Mouse (Mus musculus) heart, embryonic 14.5 days (tissue): ENCODE results near the gene Them5. TPM values are rescaled to one million over a fixed set of nuclear protein-coding genes. Genes with fewer than 3 reads are reported as not detected.

Source experiments
- ATAC-seq: fragments of 200-750 bp; cut with Nextera tagmentation; 2 replicates; pipeline ENCODE4 v1.8.0; 2017; ENCODE audit warnings: low read depth, moderate TSS enrichment; ENCODE audit not compliant: insufficient number of reproducible peaks, insufficient read depth, low FRiP score
- H3K27ac ChIP-seq, 2 experiments: fragments of 200-500 bp in 1 of 2; fragments of 300-500 bp in 1 of 2; sonication (generic) in 1 of 2; replicated peaks in 1 of 2; 2 replicates each; pipeline ENCODE4 v1.5.1; 2012 to 2014; ENCODE audit warnings: low read depth in 2 of 2, low read length in 2 of 2, control low read depth in 1 of 2, mild to moderate bottlenecking in 1 of 2, mixed read lengths in 1 of 2; ENCODE audit not compliant: control insufficient read depth in 1 of 2, insufficient read depth in 1 of 2
- H3K27me3 ChIP-seq: fragments of 300-500 bp; sonication (generic); 2 replicates; pipeline ENCODE4 v1.6.1; 2014; ENCODE audit warnings: mild to moderate bottlenecking, low read length, control low read depth; ENCODE audit not compliant: control insufficient read depth, insufficient read depth
- H3K36me3 ChIP-seq: fragments of 300-500 bp; sonication (generic); 2 replicates; pipeline ENCODE4 v1.6.1; 2014; ENCODE audit warnings: mild to moderate bottlenecking, control low read depth, low read length, mixed read lengths; ENCODE audit not compliant: control insufficient read depth, insufficient read depth
- H3K4me1 ChIP-seq, 2 experiments: fragments of 200-500 bp in 1 of 2; fragments of 300-500 bp in 1 of 2; sonication (generic) in 1 of 2; 2 replicates each; pipeline ENCODE4 v1.6.1; 2012 to 2014; ENCODE audit warnings: low read length in 2 of 2, control low read depth in 1 of 2, mixed read lengths in 1 of 2; ENCODE audit not compliant: control insufficient read depth in 2 of 2, insufficient read depth in 2 of 2
- H3K4me2 ChIP-seq: fragments of 300-500 bp; sonication (generic); 2 replicates; pipeline ENCODE4 v1.6.1; 2014; ENCODE audit warnings: mild to moderate bottlenecking, low read length
- H3K4me3 ChIP-seq, 2 experiments: fragments of 200-500 bp in 1 of 2; fragments of 300-500 bp in 1 of 2; sonication (generic) in 1 of 2; 2 replicates each; pipeline ENCODE4 v1.5.1; 2012 to 2014; ENCODE audit warnings: low read length in 2 of 2, mild to moderate bottlenecking in 2 of 2, control low read depth in 1 of 2, low read depth in 1 of 2, moderate library complexity in 1 of 2; ENCODE audit not compliant: control insufficient read depth in 1 of 2, insufficient read depth in 1 of 2
- H3K9ac ChIP-seq: fragments of 300-500 bp; sonication (generic); 2 replicates; pipeline ENCODE4 v1.6.1; 2014; ENCODE audit warnings: mild to moderate bottlenecking, low read length
- H3K9me3 ChIP-seq: fragments of 300-500 bp; sonication (generic); 2 replicates; pipeline ENCODE4 v1.6.1; 2016; ENCODE audit warnings: low read length, control low read depth; ENCODE audit not compliant: control insufficient read depth
- WGBS: fragments of 180-500 bp; shearing (Covaris S2); extraction: QIAGEN DNeasy Blood & Tissue Kit; methylation state at CpG from one replicate; pipeline ENCODE4 v1.1.7; 2014; 5-methylcytosine and 5-hydroxymethylcytosine counted together
- polyA plus RNA-seq: library from polyadenylated mRNA; unstranded; fragments of >200 nt; fragmentation: Nextera tagmentation; extraction: Ambion mirVana; gene quantifications from 2 replicates; pipeline ENCODE4 v1.2.1, GENCODE M21; 2014

The Them5 gene
- polyA plus RNA-seq: not detected in 2 replicates

DNA sequence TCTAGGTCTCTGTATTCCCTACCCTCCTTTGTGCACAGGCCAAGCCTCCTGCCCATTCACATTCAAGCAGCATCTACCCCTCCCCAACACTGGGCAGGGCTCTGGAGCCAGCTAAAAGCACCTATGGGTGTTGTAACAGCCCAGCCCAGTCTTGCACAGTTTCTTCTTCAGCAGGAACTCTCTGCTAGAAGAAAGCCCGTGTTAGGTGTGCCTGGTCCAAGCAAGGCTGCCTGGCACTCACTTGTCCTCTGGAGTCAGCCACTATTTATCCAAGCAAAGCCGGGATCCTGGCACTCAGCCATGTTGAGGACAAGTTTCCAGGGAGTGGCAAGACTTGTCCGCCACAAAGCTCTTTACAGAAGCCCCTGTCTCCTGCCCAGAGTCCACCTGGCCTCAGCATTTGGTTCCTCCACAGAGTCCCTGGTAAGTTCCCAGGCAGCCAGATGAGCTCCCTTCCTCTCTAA lies at the start of gene Them5:
TSS of gene Them5 (plus strand) at position 141 of the 464 bp plus-strand sequence.
- Histone ChIP-seq H3K27ac (no peak within 1 kb of the TSS), H3K36me3 (no peaks in the 10 kb centered on the region), H3K4me3 (no peak within 1 kb of the TSS), H3K9me3 (no peaks in the 10 kb centered on the region), H3K27me3 (no peaks in the 10 kb centered on the region), H3K4me2 (no peak within 1 kb of the TSS), H3K9ac (no peak within 1 kb of the TSS), H3K4me1 (peaks cover 0 to 6% of the 10 kb centered on the region in 2 experiments; a peak in 2 of 4 replicates)
- no peak for ATAC-seq
- 20% methylated on average over 3 of the region's 3 CpGs for WGBS

DNA sequence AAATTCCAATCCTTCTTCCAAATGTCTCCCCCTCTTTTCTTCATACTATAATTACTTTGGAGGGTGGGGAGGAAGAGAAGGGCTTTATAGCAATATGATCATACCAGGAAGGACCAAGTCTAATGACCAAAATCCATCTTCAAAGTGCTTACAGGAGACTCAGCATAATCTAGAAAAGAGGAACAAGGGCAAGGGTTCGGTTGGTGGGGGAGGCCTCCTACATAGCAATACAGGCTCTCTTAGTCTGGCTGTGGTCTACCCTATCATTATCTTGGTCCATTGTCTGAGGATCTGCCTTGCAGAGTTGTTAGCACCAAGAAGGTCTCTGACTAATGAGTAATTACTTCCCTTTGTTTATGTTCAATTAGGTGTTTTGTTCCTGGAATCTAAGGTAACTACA lies 36.4 kb upstream of the Them5 start:
- H3K27ac ChIP-seq: no peak overlapping the region
- no peak overlapping the region for H3K4me2 ChIP-seq
- H3K27me3 ChIP-seq: no peaks in the 10 kb centered on the region
- WGBS: 78% methylated on average over 1 of the region's 1 CpGs
- H3K36me3 ChIP-seq: no peaks in the 10 kb centered on the region
- peaks cover 0 to 4% of the 10 kb centered on the region in 2 experiments; a peak in 1 of 4 replicates for H3K4me1 ChIP-seq
- no peaks in the 10 kb centered on the region for H3K9me3 ChIP-seq
- no peak overlapping the region for H3K4me3 ChIP-seq
- no peak for ATAC-seq
- H3K9ac ChIP-seq: no peak overlapping the region

DNA sequence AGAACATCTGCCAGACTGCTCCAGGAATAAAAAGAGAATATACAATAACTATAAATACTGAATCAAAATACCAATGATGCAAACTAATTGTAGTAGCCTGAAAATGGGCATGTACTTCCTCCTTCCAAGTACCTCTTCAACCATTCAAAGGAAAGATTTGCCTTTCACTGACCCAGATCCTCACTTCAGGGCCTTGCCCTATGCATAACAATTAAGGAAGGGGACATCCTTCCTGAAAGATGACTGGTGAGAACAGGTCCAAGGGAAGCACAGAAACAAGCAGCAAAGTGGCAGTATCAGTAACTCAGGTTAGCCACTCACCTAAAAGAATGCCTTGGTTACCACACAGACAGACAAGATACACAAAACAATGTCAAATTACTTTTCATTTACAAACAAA lies 34.9 kb upstream of the Them5 start:
- ATAC-seq: no peak
- Histone ChIP-seq H3K4me3 (no peak overlapping the region), H3K36me3 (no peaks in the 10 kb centered on the region), H3K27me3 (no peaks in the 10 kb centered on the region), H3K9me3 (no peaks in the 10 kb centered on the region), H3K27ac (no peak overlapping the region), H3K4me2 (no peak overlapping the region), H3K9ac (no peak overlapping the region), H3K4me1 (peaks cover 0 to 8% of the 10 kb centered on the region in 2 experiments; a peak in 2 of 4 replicates)

DNA sequence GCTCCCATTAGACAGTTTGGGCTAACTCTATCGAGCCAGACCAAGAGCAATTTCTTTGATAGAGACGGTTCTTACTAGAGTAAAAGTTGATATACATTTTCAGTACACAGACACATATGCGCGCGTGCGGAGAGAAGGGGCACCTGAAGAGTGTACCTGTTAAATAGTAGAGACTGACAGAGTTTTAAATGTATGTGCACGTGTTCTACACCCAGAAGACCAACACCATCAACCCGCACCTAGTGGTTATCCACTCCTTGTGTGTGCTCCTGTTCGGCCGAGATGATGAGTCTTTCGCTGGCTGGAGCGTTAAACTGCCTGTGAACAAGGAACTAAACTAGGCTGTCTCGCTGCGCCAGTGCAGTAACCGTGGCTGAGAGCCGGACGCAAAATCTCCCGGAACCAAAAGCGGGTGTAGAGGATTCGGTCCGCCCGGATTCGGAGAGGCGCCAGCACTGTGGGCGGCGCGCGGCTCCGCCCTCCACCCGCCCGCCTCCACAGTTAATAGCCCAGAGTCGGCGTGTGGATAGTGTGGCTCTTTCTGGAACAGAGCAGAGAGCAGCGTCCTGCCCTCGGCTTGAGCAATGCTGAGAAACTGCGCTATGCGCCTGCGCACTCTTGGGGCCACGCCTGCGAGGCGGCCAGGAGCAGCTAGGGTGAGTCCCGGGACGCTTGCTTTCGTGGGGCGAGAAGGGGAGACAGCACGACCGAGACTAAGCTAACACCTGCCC lies 32.1 kb upstream of the Them5 start, which contains the start of gene Them4:
TSS of gene Them4 (plus strand) at position 457 of the 731 bp plus-strand sequence.
- Histone ChIP-seq H3K4me1 (peaks cover 0 to 8% of the 10 kb centered on the region in 2 experiments; a peak in 2 of 4 replicates), H3K27ac (peak within 1 kb of the TSS; percentile 54 to 88), H3K4me2 (peak within 1 kb of the TSS; percentile 84), H3K9me3 (no peaks in the 10 kb centered on the region), H3K9ac (peak within 1 kb of the TSS; percentile 72), H3K27me3 (no peaks in the 10 kb centered on the region), H3K36me3 (no peaks in the 10 kb centered on the region), H3K4me3 (peak within 1 kb of the TSS; percentile 51 to 56)
- peak; percentile 100 for ATAC-seq
- 2% methylated on average over 47 of the region's 47 CpGs for WGBS

DNA sequence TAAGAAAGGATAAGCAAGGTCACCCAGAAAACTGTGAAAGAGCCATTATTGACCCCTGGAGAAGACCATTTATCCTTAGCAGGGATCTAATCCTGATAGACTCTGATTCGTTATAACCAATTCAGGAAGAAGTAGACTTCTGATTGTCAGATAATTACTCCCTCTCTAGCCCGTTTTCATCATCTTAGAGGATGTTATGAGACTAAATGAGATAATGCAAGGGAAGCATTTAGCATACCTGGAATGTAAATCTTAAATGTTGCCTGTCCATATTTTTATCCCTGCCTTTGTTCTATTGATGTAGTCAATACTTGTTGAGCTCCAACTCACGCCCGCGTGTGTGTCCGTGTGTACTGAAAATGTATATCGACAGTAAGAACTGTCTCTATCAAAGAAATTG lies 31.4 kb upstream of the Them5 start:
- no peak for ATAC-seq
- H3K4me1 ChIP-seq: peaks cover 0 to 8% of the 10 kb centered on the region in 2 experiments; a peak in 2 of 4 replicates
- H3K4me2 ChIP-seq: peak overlapping the region; percentile 84
- no peaks in the 10 kb centered on the region for H3K9me3 ChIP-seq
- peak overlapping the region; percentile 72 for H3K9ac ChIP-seq
- no peaks in the 10 kb centered on the region for H3K36me3 ChIP-seq
- H3K27ac ChIP-seq: peak overlapping the region; percentile 54 to 88
- no peaks in the 10 kb centered on the region for H3K27me3 ChIP-seq
- 36% methylated on average over 7 of the region's 7 CpGs for WGBS
- peak overlapping the region; percentile 51 to 56 for H3K4me3 ChIP-seq

DNA sequence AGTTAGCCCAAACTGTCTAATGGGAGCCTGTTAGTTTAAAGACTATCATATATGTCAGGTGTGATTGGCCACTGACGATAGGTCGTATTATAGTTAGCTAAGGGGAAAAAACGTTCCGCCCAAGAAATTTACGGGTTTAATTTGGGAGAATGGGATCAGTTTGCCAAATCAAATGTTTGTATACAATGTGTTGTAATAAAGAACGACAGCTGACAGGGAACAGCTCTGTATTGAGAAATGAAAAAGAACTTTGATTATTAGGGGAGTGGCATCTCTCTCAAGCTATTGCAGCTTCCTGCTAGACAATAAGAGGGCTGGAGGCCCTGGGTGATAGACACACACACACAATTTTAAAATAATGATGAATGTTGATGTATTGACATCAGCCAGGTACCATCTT lies 31.0 kb upstream of the Them5 start:
- H3K4me3 ChIP-seq: peak overlapping the region in 1 of 2 experiments; percentile 56; a peak in 2 of 4 replicates
- WGBS: 78% methylated on average over 6 of the region's 6 CpGs
- no peaks in the 10 kb centered on the region for H3K27me3 ChIP-seq
- no peaks in the 10 kb centered on the region for H3K36me3 ChIP-seq
- peak overlapping the region; percentile 84 for H3K4me2 ChIP-seq
- peaks cover 0 to 8% of the 10 kb centered on the region in 2 experiments; a peak in 2 of 4 replicates for H3K4me1 ChIP-seq
- ATAC-seq: no peak
- peak overlapping the region; percentile 72 for H3K9ac ChIP-seq
- no peaks in the 10 kb centered on the region for H3K9me3 ChIP-seq
- no peak overlapping the region for H3K27ac ChIP-seq

DNA sequence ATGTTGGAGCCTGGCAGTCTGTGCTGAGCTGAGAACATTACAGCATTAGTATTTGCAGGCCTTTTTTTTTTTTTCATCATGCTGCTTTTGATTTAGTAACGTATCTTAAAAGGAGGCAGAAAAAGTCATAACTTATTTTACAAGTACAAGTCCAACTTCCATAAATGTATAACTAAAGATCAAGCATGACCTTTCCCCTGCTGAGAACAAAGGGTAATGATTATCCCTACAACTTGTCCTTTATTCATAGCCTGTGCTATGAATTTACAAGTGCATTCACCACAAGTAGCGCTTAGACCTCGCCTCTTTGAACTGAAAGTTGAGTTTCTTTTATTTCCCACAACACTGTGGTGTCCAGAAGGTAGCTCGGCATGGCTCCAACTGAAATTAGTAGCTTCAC lies 30.5 kb upstream of the Them5 start:
- no peak overlapping the region for H3K9ac ChIP-seq
- H3K27me3 ChIP-seq: no peaks in the 10 kb centered on the region
- H3K4me1 ChIP-seq: peaks cover 0 to 8% of the 10 kb centered on the region in 2 experiments; a peak in 2 of 4 replicates
- ATAC-seq: no peak
- 92% methylated on average over 4 of the region's 4 CpGs for WGBS
- H3K4me3 ChIP-seq: no peak overlapping the region
- no peak overlapping the region for H3K27ac ChIP-seq
- no peaks in the 10 kb centered on the region for H3K36me3 ChIP-seq
- H3K4me2 ChIP-seq: 0 out of 2 replicates have a peak overlapping the region, but pooled peaks have one; percentile 84
- no peaks in the 10 kb centered on the region for H3K9me3 ChIP-seq
